Mouse (Mus musculus): ENCODE data around the gene Sult6b1. TPM values are rescaled to one million over a fixed set of nuclear protein-coding genes. Genes with fewer than 3 reads are reported as not detected.

The Sult6b1 gene
- polyA plus RNA-seq, 1 experiment: not detected

GRCm38 (mm10) chr17:78936466-78937228, 29.9 kb upstream of the Sult6b1 start, which contains the start of the genes Cebpz and Ndufaf7:
TSS of gene Cebpz (minus strand) at chr17:78937066.
TSS of gene Ndufaf7 (plus strand) at chr17:78937136.
- no peak within 1 kb of the TSS; the same call in 1 of the 2 replicates for H3K27ac ChIP-seq (ENCODE audit: insufficient read depth, low read depth, low read length)

GRCm38 (mm10) chr17:78935857-78936256, 29.1 kb upstream of the Sult6b1 start:
- Histone ChIP-seq H3K27me3 (replicated peaks; ENCODE audit: control insufficient read depth, insufficient read depth, low read length) (no peaks in the 10 kb centered on the region), H3K4me3 (ENCODE audit: insufficient read depth, low read depth, low read length) (peak overlapping the region; percentile 74; the same call in 1 of the 2 replicates), H3K36me3 (ENCODE audit: control insufficient read depth, insufficient read depth, low read length) (peaks cover 5% of the 10 kb centered on the region), H3K4me1 (ENCODE audit: control insufficient read depth, insufficient read depth, low read length) (peaks cover 3% of the 10 kb centered on the region; the same call in 1 of the 2 replicates), H3K27ac (ENCODE audit: insufficient read depth, low read depth, low read length) (no peak overlapping the region)
- WGBS: 76% methylated on average over 2 of the region's 2 CpGs
- TF ChIP-seq CTCF (conservative IDR thresholded peaks at IDR 0.05; ENCODE audit: insufficient read depth, insufficient read length, low read depth, low read length) (no peak), POLR2A (IDR thresholded peaks at IDR 0.05; ENCODE audit: low read depth, low read length) (no peak)
- DNase-seq: no peak

More at GRCm38 (mm10) chr17:78936466-78937228, 29.9 kb upstream of the Sult6b1 start, which contains the start of the genes Cebpz and Ndufaf7:
- peaks cover 4% of the 10 kb centered on the region for H3K36me3 ChIP-seq (ENCODE audit: control insufficient read depth, insufficient read depth, low read length)
- DNase-seq: peak; percentile 98
- peaks cover 3% of the 10 kb centered on the region; the same call in 1 of the 2 replicates for H3K4me1 ChIP-seq (ENCODE audit: control insufficient read depth, insufficient read depth, low read length)
- under 1% methylated on average over 45 of the region's 45 CpGs for WGBS
- TF ChIP-seq POLR2A (IDR thresholded peaks at IDR 0.05; ENCODE audit: low read depth, low read length) (peak; percentile 35), CTCF (conservative IDR thresholded peaks at IDR 0.05; ENCODE audit: insufficient read depth, insufficient read length, low read depth, low read length) (no peak)
- no peaks in the 10 kb centered on the region for H3K27me3 ChIP-seq (replicated peaks; ENCODE audit: control insufficient read depth, insufficient read depth, low read length)
- peak within 1 kb of the TSS; percentile 74 for H3K4me3 ChIP-seq (ENCODE audit: insufficient read depth, low read depth, low read length)

- Histone ChIP-seq H3K27ac (ENCODE audit: insufficient read depth, low read depth, low read length) (no peak overlapping the region), H3K27me3 (replicated peaks; ENCODE audit: control insufficient read depth, insufficient read depth, low read length) (no peaks in the 10 kb centered on the region), H3K4me1 (ENCODE audit: control insufficient read depth, insufficient read depth, low read length) (peaks cover 9% of the 10 kb centered on the region; the same call in 1 of the 2 replicates), H3K36me3 (ENCODE audit: control insufficient read depth, insufficient read depth, low read length) (peaks cover 6% of the 10 kb centered on the region; the same call in 1 of the 2 replicates), H3K4me3 (ENCODE audit: insufficient read depth, low read depth, low read length) (no peak overlapping the region)
- DNase-seq: no peak
- TF ChIP-seq POLR2A (IDR thresholded peaks at IDR 0.05; ENCODE audit: low read depth, low read length) (no peak), CTCF (conservative IDR thresholded peaks at IDR 0.05; ENCODE audit: insufficient read depth, insufficient read length, low read depth, low read length) (no peak)
- WGBS: 50% methylated on average over 6 of the region's 6 CpGs
Observed at GRCm38 (mm10) chr17:78917696-78918095, 10.9 kb upstream of the Sult6b1 start.

GRCm38 (mm10) chr17:78916899-78917298, 10.1 kb upstream of the Sult6b1 start:
- Histone ChIP-seq H3K36me3 (ENCODE audit: control insufficient read depth, insufficient read depth, low read length) (peaks cover 2% of the 10 kb centered on the region; the same call in 1 of the 2 replicates), H3K27me3 (replicated peaks; ENCODE audit: control insufficient read depth, insufficient read depth, low read length) (no peaks in the 10 kb centered on the region), H3K4me1 (ENCODE audit: control insufficient read depth, insufficient read depth, low read length) (peaks cover 9% of the 10 kb centered on the region; the same call in 1 of the 2 replicates), H3K27ac (ENCODE audit: insufficient read depth, low read depth, low read length) (no peak overlapping the region), H3K4me3 (ENCODE audit: insufficient read depth, low read depth, low read length) (peak overlapping the region; percentile 84)
- WGBS: under 1% methylated on average over 11 of the region's 11 CpGs
- TF ChIP-seq POLR2A (IDR thresholded peaks at IDR 0.05; ENCODE audit: low read depth, low read length): no peak
- TF ChIP-seq CTCF (conservative IDR thresholded peaks at IDR 0.05; ENCODE audit: insufficient read depth, insufficient read length, low read depth, low read length): no peak
- DNase-seq: no peak

GRCm38 (mm10) chr17:78916369-78916813, 9.6 kb upstream of the Sult6b1 start, which contains the start of gene Cebpzos:
TSS of gene Cebpzos (plus strand) at chr17:78916500.
- Histone ChIP-seq H3K36me3 (ENCODE audit: control insufficient read depth, insufficient read depth, low read length) (peaks cover 2% of the 10 kb centered on the region; the same call in 1 of the 2 replicates), H3K4me3 (ENCODE audit: insufficient read depth, low read depth, low read length) (peak within 1 kb of the TSS; percentile 84), H3K4me1 (ENCODE audit: control insufficient read depth, insufficient read depth, low read length) (peaks cover 9% of the 10 kb centered on the region; the same call in 1 of the 2 replicates), H3K27me3 (replicated peaks; ENCODE audit: control insufficient read depth, insufficient read depth, low read length) (no peaks in the 10 kb centered on the region), H3K27ac (ENCODE audit: insufficient read depth, low read depth, low read length) (peak within 1 kb of the TSS; percentile 70)
- TF ChIP-seq POLR2A (IDR thresholded peaks at IDR 0.05; ENCODE audit: low read depth, low read length): peak; percentile 84
- TF ChIP-seq CTCF (conservative IDR thresholded peaks at IDR 0.05; ENCODE audit: insufficient read depth, insufficient read length, low read depth, low read length): 0 out of 2 replicates have a peak, but pooled peaks have one; percentile 0
- peak; percentile 95 for DNase-seq
- under 1% methylated on average over 37 of the region's 37 CpGs for WGBS

- no peak for TF ChIP-seq POLR2A (IDR thresholded peaks at IDR 0.05; ENCODE audit: low read depth, low read length)
- no peak for TF ChIP-seq CTCF (conservative IDR thresholded peaks at IDR 0.05; ENCODE audit: insufficient read depth, insufficient read length, low read depth, low read length)
- H3K4me3 ChIP-seq (ENCODE audit: insufficient read depth, low read depth, low read length): peak overlapping the region; percentile 84
- H3K4me1 ChIP-seq (ENCODE audit: control insufficient read depth, insufficient read depth, low read length): peaks cover 9% of the 10 kb centered on the region; the same call in 1 of the 2 replicates
- no peak for DNase-seq
- no peaks in the 10 kb centered on the region; the same call in 1 of the 2 replicates for H3K36me3 ChIP-seq (ENCODE audit: control insufficient read depth, insufficient read depth, low read length)
- WGBS: 53% methylated on average over 6 of the region's 6 CpGs
- peak overlapping the region; percentile 70 for H3K27ac ChIP-seq (ENCODE audit: insufficient read depth, low read depth, low read length)
- H3K27me3 ChIP-seq (replicated peaks; ENCODE audit: control insufficient read depth, insufficient read depth, low read length): no peaks in the 10 kb centered on the region
Observed at GRCm38 (mm10) chr17:78915772-78916171, 9.0 kb upstream of the Sult6b1 start.

GRCm38 (mm10) chr17:78913921-78914320, 7.1 kb upstream of the Sult6b1 start:
- no peak overlapping the region for H3K4me3 ChIP-seq (ENCODE audit: insufficient read depth, low read depth, low read length)
- no peak for DNase-seq
- H3K4me1 ChIP-seq (ENCODE audit: control insufficient read depth, insufficient read depth, low read length): peaks cover 9% of the 10 kb centered on the region; the same call in 1 of the 2 replicates
- no peaks in the 10 kb centered on the region for H3K36me3 ChIP-seq (ENCODE audit: control insufficient read depth, insufficient read depth, low read length)
- TF ChIP-seq CTCF (conservative IDR thresholded peaks at IDR 0.05; ENCODE audit: insufficient read depth, insufficient read length, low read depth, low read length) (no peak), POLR2A (IDR thresholded peaks at IDR 0.05; ENCODE audit: low read depth, low read length) (no peak)
- WGBS: 53% methylated on average over 3 of the region's 3 CpGs
- H3K27ac ChIP-seq (ENCODE audit: insufficient read depth, low read depth, low read length): no peak overlapping the region
- H3K27me3 ChIP-seq (replicated peaks; ENCODE audit: control insufficient read depth, insufficient read depth, low read length): no peaks in the 10 kb centered on the region
